Mouse (Mus musculus) limb, embryonic 11.5 days (tissue): Measurements from ENCODE around the gene Trip10. TPM values are rescaled to one million over a fixed set of nuclear protein-coding genes. Genes with fewer than 3 reads are reported as not detected.

Source experiments
- ATAC-seq: fragments of 200-750 bp; cut with Nextera tagmentation; 2 replicates; pipeline ENCODE4 v1.8.0; 2017; ENCODE audit warnings: low read depth; ENCODE audit not compliant: insufficient number of reproducible peaks, low FRiP score, low TSS enrichment
- DNase-seq: peaks from one replicate; pipeline ENCODE4 v3.0.0-alpha.2; 2015; ENCODE audit warnings: low spot score
- H3K27ac ChIP-seq: fragments of 300-500 bp; sonication (generic); replicated peaks from 2 replicates; pipeline ENCODE4 v1.5.1; 2014; ENCODE audit warnings: low read depth, mild to moderate bottlenecking, low read length
- H3K27me3 ChIP-seq: fragments of 300-500 bp; sonication (generic); 2 replicates; pipeline ENCODE4 v1.6.1; 2014; ENCODE audit warnings: mild to moderate bottlenecking, low read length, mixed read lengths; ENCODE audit not compliant: control insufficient read depth, insufficient read depth
- H3K36me3 ChIP-seq: fragments of 300-500 bp; sonication (generic); 2 replicates; pipeline ENCODE4 v1.6.1; 2014; ENCODE audit warnings: mild to moderate bottlenecking, low read length, moderate library complexity, mixed read lengths; ENCODE audit not compliant: control insufficient read depth, insufficient read depth
- H3K4me1 ChIP-seq: fragments of 300-500 bp; sonication (generic); 2 replicates; pipeline ENCODE4 v1.6.1; 2014; ENCODE audit warnings: low read length, mixed read lengths; ENCODE audit not compliant: control insufficient read depth, insufficient read depth
- H3K4me2 ChIP-seq: fragments of 300-500 bp; sonication (generic); 2 replicates; pipeline ENCODE4 v1.6.1; 2014; ENCODE audit warnings: low read depth, mild to moderate bottlenecking, moderate library complexity; ENCODE audit not compliant: severe bottlenecking
- H3K4me3 ChIP-seq: fragments of 300-500 bp; sonication (generic); 2 replicates; pipeline ENCODE4 v1.5.1; 2014; ENCODE audit warnings: low read depth, low read length
- H3K9ac ChIP-seq: fragments of 300-500 bp; sonication (generic); 2 replicates; pipeline ENCODE4 v1.6.1; 2014; ENCODE audit warnings: mild to moderate bottlenecking, low read length
- H3K9me3 ChIP-seq: fragments of 300-500 bp; sonication (generic); 2 replicates; pipeline ENCODE4 v1.6.1; 2016; ENCODE audit warnings: low read length; ENCODE audit not compliant: control insufficient read depth
- WGBS: fragments of 180-500 bp; shearing (Covaris S2); extraction: QIAGEN DNeasy Blood & Tissue Kit; methylation state at CpG from one replicate; pipeline ENCODE4 v1.1.7; 2014; 5-methylcytosine and 5-hydroxymethylcytosine counted together
- polyA plus RNA-seq: library from polyadenylated mRNA; unstranded; fragments of >200 nt; fragmentation: Nextera tagmentation; extraction: Ambion mirVana; gene quantifications from 2 replicates; pipeline ENCODE4 v1.2.1, GENCODE M21; 2014

Trip10 gene
- polyA plus RNA-seq, 1 experiment from 2014 or later: 27.8 TPM

DNA sequence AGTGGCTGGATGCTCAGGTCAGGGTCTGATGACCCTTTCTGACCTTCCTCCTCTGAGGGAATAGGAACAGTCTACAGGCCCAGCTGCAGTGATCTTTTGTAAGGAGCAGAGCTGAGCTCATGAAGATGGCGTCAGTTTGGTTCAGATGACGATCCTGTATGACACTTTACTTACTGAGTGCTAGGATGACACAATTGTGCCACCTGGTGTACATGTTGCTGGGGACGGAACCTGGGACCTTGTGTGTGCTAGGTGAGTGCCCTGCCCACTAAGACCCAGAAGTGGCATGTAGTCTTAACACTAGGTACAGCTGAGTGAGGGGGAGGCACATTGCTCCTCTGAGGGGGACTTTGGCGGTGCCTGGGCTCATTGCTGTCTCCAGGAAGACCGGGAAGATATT is 34.7 kb downstream of the Trip10 start:
- no peak overlapping the region for H3K4me3 ChIP-seq
- H3K4me2 ChIP-seq: no peak overlapping the region
- H3K9me3 ChIP-seq: no peaks in the 10 kb centered on the region
- 0 out of 2 replicates have a peak, but pooled peaks cover 2% of the 10 kb centered on the region for H3K27me3 ChIP-seq
- no peak overlapping the region for H3K27ac ChIP-seq
- H3K9ac ChIP-seq: no peak overlapping the region
- H3K4me1 ChIP-seq: no peaks in the 10 kb centered on the region
- WGBS: 61% methylated on average over 5 of the region's 5 CpGs
- DNase-seq: no peak
- ATAC-seq: no peak
- H3K36me3 ChIP-seq: no peaks in the 10 kb centered on the region

DNA sequence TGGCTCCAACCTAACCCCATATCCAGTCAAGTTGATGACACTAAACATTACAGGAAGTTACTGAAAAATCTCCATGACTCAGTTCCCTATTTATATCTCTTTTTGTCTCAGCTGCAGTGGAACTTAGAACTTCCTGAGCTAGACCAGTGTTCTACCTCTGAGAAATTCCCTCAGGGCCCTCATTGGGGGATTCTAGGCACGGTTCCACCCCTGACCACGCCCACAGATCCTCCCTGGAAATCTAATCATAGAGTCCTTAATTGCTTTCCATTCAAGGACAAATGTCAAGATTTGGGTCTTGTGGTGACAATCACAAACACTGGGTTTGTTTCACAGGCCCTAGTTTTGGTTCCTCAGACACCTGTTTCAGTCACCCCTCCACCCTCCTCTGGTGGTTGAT is 35.8 kb downstream of the Trip10 start:
- DNase-seq (no peak), ATAC-seq (no peak)
- Histone ChIP-seq H3K27ac (no peak overlapping the region), H3K9ac (no peak overlapping the region), H3K27me3 (no peaks in the 10 kb centered on the region), H3K36me3 (no peaks in the 10 kb centered on the region), H3K9me3 (no peaks in the 10 kb centered on the region), H3K4me2 (no peak overlapping the region), H3K4me1 (no peaks in the 10 kb centered on the region), H3K4me3 (no peak overlapping the region)
- WGBS: 68% methylated on average over 2 of the region's 2 CpGs

DNA sequence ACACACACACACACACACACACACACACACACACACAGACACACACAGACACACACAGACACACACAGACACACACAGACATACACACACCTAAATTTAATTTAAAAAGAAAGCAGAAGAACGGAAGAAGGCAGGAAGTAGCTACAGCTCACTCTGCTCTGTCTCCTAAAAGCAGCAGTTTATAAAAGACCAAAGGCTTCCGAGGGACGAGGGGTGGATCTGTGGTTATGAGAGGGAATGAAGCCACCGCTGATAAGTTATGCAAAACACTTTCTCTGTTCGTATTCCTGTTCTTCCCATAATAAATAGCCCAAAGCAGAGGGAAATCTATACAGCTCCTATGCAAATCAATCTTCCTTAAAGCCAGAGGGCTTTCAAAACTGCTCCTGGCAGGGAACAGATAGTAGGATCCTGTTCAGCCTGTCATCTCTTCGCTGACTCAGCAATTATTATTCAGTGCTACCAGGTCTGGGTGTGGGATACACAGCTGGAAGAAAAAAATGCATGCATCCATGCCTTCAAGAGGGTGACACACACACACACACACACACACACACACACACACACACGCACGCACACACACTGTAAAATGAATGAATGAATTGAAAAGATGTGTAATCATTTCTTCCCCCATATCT is 37.6 kb downstream of the Trip10 start:
- H3K9ac ChIP-seq: no peak overlapping the region
- WGBS: 81% methylated on average over 8 of the region's 8 CpGs
- H3K9me3 ChIP-seq: no peaks in the 10 kb centered on the region
- H3K27ac ChIP-seq: no peak overlapping the region
- H3K27me3 ChIP-seq: no peaks in the 10 kb centered on the region
- no peaks in the 10 kb centered on the region for H3K36me3 ChIP-seq
- H3K4me2 ChIP-seq: no peak overlapping the region
- DNase-seq (no peak), ATAC-seq (no peak)
- H3K4me3 ChIP-seq: no peak overlapping the region
- H3K4me1 ChIP-seq: no peaks in the 10 kb centered on the region

DNA sequence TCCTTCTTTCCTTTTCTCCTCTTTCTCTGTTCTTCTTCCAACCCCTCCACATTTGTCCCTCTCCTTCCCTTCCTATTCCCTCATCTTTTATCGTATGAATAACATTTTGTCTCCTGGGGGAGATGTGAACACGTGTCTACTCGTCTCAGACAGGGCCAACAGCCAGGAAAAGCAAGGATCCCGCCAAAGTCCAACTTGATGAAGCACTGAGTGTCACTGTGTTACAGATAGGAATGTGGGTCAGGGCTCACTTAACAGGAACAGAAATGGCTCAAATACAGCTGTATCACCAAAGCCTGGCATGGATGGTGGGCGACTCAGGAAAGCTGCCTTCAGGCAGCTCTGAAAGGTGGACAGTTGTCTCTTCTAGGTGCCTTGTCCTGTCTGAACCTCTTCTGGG is 40.0 kb downstream of the Trip10 start:
- Histone ChIP-seq H3K36me3 (no peaks in the 10 kb centered on the region), H3K27ac (no peak overlapping the region), H3K4me2 (no peak overlapping the region), H3K4me3 (no peak overlapping the region), H3K9ac (no peak overlapping the region), H3K4me1 (no peaks in the 10 kb centered on the region), H3K27me3 (no peaks in the 10 kb centered on the region), H3K9me3 (no peaks in the 10 kb centered on the region)
- DNase-seq: no peak
- WGBS: 82% methylated on average over 5 of the region's 5 CpGs
- no peak for ATAC-seq

DNA sequence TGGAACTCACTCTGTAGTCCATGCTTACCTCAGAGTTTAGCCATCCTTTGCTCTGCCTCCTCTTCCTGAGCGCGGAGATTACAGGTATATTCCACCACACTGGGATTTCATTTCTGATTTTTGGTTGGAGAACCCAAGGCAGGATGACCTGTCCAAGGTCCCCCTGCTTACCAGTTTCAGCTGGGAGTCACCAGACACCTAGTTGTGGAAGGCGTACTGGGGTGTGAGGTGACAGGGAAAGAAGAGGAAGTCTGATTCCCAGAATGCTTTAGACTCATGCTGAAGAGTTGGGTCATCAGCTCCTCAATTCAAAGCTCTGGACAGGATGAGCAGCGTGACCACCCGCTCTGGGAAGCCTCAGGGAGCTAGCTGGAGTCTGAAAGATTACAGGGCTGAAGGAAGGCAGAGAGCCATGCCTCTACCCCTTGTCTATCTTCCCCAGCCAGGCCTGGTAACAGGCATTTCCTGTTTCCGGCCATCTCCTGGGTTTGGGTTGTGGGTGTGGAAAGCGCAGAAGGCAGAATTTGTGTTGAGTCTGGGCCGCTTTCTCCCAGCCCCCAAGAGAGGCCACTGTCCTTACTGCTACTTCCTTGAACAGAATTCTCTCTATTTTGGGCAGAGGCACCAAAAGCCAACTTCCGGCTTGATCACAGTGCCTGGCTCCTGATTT is 40.9 kb downstream of the Trip10 start:
- no peak overlapping the region for H3K27ac ChIP-seq
- no peak for DNase-seq
- no peak overlapping the region for H3K4me3 ChIP-seq

DNA sequence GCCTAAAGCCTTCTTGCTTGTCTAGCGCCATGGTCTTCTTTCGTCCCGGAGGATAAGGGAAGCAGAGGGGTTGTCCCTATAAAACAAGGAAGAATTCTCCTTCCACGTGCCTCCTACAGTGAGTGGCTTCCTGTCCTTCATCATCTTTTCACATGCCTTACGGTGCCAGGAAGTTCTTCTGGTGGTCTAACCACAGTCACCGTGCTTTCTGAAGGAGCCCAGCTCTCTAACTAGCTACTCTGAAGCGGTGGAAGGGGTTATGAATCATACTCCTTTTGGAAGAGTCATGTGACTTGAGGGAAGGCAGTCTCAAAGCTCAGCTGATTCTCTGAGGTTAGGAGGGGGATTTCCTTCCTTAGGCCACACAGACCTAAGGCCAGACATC is 41.4 kb downstream of the Trip10 start:
- no peak overlapping the region for H3K27ac ChIP-seq
- DNase-seq (no peak), ATAC-seq (no peak)
- no peaks in the 10 kb centered on the region for H3K9me3 ChIP-seq
- no peaks in the 10 kb centered on the region for H3K4me1 ChIP-seq
- no peak overlapping the region for H3K4me3 ChIP-seq
- WGBS: 89% methylated on average over 7 of the region's 7 CpGs
- no peak overlapping the region for H3K9ac ChIP-seq
- no peak overlapping the region for H3K4me2 ChIP-seq
- no peaks in the 10 kb centered on the region for H3K27me3 ChIP-seq
- no peaks in the 10 kb centered on the region for H3K36me3 ChIP-seq

More for the DNA sequence above, 40.9 kb downstream of the Trip10 start:
- ATAC-seq: no peak
- Histone ChIP-seq H3K4me2 (no peak overlapping the region), H3K27me3 (no peaks in the 10 kb centered on the region), H3K9ac (no peak overlapping the region), H3K36me3 (no peaks in the 10 kb centered on the region), H3K4me1 (no peaks in the 10 kb centered on the region), H3K9me3 (no peaks in the 10 kb centered on the region)
- WGBS: 84% methylated on average over 9 of the region's 9 CpGs

DNA sequence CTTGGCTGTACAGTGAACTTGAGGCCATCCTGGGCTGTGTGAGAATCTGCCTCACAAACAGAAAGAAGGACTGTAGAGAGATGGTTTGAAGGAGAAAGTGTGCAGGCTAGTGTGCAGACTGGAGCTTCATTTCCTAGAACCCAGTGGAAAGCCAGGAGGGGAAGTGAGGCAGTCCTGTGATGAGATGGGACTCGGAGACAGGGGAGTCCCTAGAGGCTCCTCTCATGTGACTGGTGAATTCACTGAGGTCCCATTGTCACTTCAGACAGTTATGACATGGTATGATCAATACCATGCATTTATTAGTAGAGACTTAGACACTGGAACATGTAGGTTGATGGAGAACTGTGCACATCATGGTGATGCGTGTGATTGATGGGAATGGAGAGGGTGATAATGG is 43.0 kb downstream of the Trip10 start:
- Histone ChIP-seq H3K27ac (no peak overlapping the region), H3K4me1 (no peaks in the 10 kb centered on the region), H3K4me3 (no peak overlapping the region), H3K9ac (no peak overlapping the region), H3K9me3 (no peaks in the 10 kb centered on the region), H3K36me3 (no peaks in the 10 kb centered on the region), H3K4me2 (no peak overlapping the region), H3K27me3 (no peaks in the 10 kb centered on the region)
- DNase-seq (no peak), ATAC-seq (no peak)
- 88% methylated on average over 2 of the region's 2 CpGs for WGBS

DNA sequence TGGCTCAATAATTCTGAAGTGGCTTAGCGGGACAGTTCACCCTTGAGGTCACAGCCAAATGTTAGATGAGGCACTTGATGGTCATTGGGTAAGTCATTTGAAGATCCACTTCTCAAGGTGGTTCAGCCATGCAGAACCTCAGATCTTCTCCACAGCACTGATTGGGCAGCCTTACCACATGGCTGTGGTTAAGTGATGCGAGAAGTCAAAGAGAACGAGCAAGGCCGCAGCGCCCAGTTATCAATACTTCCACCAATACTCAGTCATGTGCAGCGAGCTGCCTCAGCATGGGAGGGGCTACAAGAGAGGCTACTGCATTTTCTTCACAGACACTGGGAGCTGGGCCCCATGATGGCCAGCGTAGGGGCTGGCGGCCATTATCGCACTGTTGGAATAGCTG is 43.7 kb downstream of the Trip10 start:
- no peak overlapping the region for H3K27ac ChIP-seq
- H3K4me2 ChIP-seq: no peak overlapping the region
- no peak for DNase-seq
- no peak overlapping the region for H3K9ac ChIP-seq
- no peak for ATAC-seq
- WGBS: 91% methylated on average over 9 of the region's 9 CpGs
- H3K4me3 ChIP-seq: no peak overlapping the region
- H3K9me3 ChIP-seq: no peaks in the 10 kb centered on the region
- H3K36me3 ChIP-seq: no peaks in the 10 kb centered on the region
- no peaks in the 10 kb centered on the region for H3K27me3 ChIP-seq
- no peaks in the 10 kb centered on the region for H3K4me1 ChIP-seq

DNA sequence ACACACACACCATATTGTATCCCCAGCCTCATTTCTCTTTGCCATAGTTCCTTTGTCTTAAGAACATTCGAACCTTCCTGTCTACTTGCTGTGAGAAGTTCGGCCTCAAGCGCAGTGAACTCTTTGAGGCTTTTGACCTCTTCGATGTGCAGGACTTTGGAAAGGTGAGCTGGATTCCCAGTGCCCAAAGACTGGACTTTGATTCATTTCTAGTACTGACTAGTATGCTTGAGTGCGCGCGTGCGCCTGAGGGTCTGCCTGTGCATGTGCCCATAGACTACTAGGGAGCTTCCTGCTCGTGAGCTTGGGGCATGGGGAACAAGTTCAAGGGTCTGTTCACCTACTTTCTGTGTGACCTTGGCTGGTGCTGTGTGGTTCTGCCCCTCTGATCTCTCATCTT is 46.7 kb downstream of the Trip10 start:
- Histone ChIP-seq H3K27me3 (no peaks in the 10 kb centered on the region), H3K4me2 (no peak overlapping the region), H3K4me3 (no peak overlapping the region), H3K27ac (no peak overlapping the region), H3K9me3 (no peaks in the 10 kb centered on the region), H3K36me3 (no peaks in the 10 kb centered on the region), H3K9ac (no peak overlapping the region), H3K4me1 (no peaks in the 10 kb centered on the region)
- DNase-seq (no peak), ATAC-seq (no peak)
- WGBS: 91% methylated on average over 9 of the region's 9 CpGs
